ENCODE assay signal across 8 mouse cellular contexts in genomic region chr11:50624720-50625119, GRCm38 (mm10). TPM values are rescaled to one million over a fixed set of nuclear protein-coding genes. Genes with fewer than 3 reads are reported as not detected.
DNase-seq lines count a peak whose midpoint lies in the region; ATAC-seq and TF ChIP-seq lines count a peak whose summit lies in the region.
"Had no signal": no experiment of that assay in that cellular context is flagged by ENCODE, and none has a peak within 500 bp of the region (broad histone marks: within the 10 kb centered on the region; RNA-seq: fewer than 3 reads in every experiment).

No protein-coding gene starts in this region.

- TF ChIP-seq CTCF in E14TG2a.4 (conservative IDR thresholded peaks at IDR 0.05; ENCODE audit: low read length) = no peak

- H3K27ac ChIP-seq in hindbrain, embryonic 15.5 days (replicated peaks) = 0 out of 2 replicates have a peak overlapping the region, but pooled peaks have one; percentile 24
- no peak overlapping the region for H3K27ac ChIP-seq in hindbrain, embryonic 11.5 days (ENCODE audit: low read depth, low read length)

- H3K9me3 ChIP-seq in hindbrain, embryonic 15.5 days = no peaks in the 10 kb centered on the region
- H3K9me3 ChIP-seq in hindbrain, embryonic 11.5 days (ENCODE audit: control insufficient read depth, low read length) = no peaks in the 10 kb centered on the region
- H3K9me3 ChIP-seq in E14TG2a.4 (ENCODE audit: low read length) = peaks cover 6% of the 10 kb centered on the region; the same call in 1 of the 2 replicates

- H3K4me1 ChIP-seq in hindbrain, embryonic 15.5 days (replicated peaks) = peaks cover 29% of the 10 kb centered on the region
- H3K4me1 ChIP-seq in hindbrain, embryonic 11.5 days (replicated peaks; ENCODE audit: control insufficient read depth, insufficient read depth, low read length) = no peaks in the 10 kb centered on the region
- peaks cover 21% of the 10 kb centered on the region for H3K4me1 ChIP-seq in E14TG2a.4 (replicated peaks; ENCODE audit: low read depth, low read length)

- H3K9ac ChIP-seq in hindbrain, embryonic 15.5 days = no peak overlapping the region
- no peak overlapping the region for H3K9ac ChIP-seq in hindbrain, embryonic 11.5 days (ENCODE audit: low read depth, low read length)

- no peak for DNase-seq in hindbrain, embryonic 11.5 days (ENCODE audit: low spot score)
- DNase-seq in adrenal gland, postnatal 25 days = peak; percentile 16
- DNase-seq in heart, postnatal 4 days = peak; percentile 46
- no peak for DNase-seq in layer of hippocampus, postnatal 14 days (ENCODE audit: low spot score in 2 of 2)
- DNase-seq in left cerebral cortex, adult 11 months (ENCODE audit: low spot score) = no peak

- 42% methylated on average over 5 of the region's 5 CpGs for WGBS in hindbrain, embryonic 15.5 days
- 75% methylated on average over 5 of the region's 5 CpGs for WGBS in hindbrain, embryonic 11.5 days

- ATAC-seq in hindbrain, embryonic 15.5 days (ENCODE audit: low FRiP score, low read depth) = peak; percentile 52; the same call in 1 of the 2 replicates
- no peak for ATAC-seq in hindbrain, embryonic 11.5 days (ENCODE audit: low FRiP score)

- H3K27me3 ChIP-seq in hindbrain, embryonic 15.5 days = no peaks in the 10 kb centered on the region
- no peaks in the 10 kb centered on the region for H3K27me3 ChIP-seq in hindbrain, embryonic 11.5 days (ENCODE audit: control insufficient read depth, insufficient read depth, low read length)
- H3K27me3 ChIP-seq in E14TG2a.4 (ENCODE audit: insufficient read depth, low read length) = peaks cover 34% of the 10 kb centered on the region

- no peak overlapping the region for H3K4me3 ChIP-seq in hindbrain, embryonic 15.5 days
- H3K4me3 ChIP-seq in hindbrain, embryonic 11.5 days (ENCODE audit: low read depth, low read length) = no peak overlapping the region
- peak overlapping the region; percentile 57 for H3K4me3 ChIP-seq in E14TG2a.4 (replicated peaks; ENCODE audit: low read length)

- H3K4me2 ChIP-seq in hindbrain, embryonic 15.5 days = no peak overlapping the region
- no peak overlapping the region for H3K4me2 ChIP-seq in hindbrain, embryonic 11.5 days (replicated peaks; ENCODE audit: low read depth, low read length)

- no peaks in the 10 kb centered on the region for H3K36me3 ChIP-seq in hindbrain, embryonic 15.5 days
- no peaks in the 10 kb centered on the region for H3K36me3 ChIP-seq in hindbrain, embryonic 11.5 days (ENCODE audit: control insufficient read depth, insufficient read depth, low read length)
- H3K36me3 ChIP-seq in E14TG2a.4 (ENCODE audit: insufficient read depth, low read length) = no peaks in the 10 kb centered on the region
- H3K36me3 ChIP-seq: G1E had no signal

RNA-seq across cellular contexts. Expression of gene Adamts2, which starts 22.8 kb away (rescaled TPM):
- 5.5 and 5.9 TPM in 2 replicates for polyA plus RNA-seq in hindbrain, embryonic 15.5 days (2015; fragmentation: Nextera tagmentation; extraction: Ambion mirVana)
- polyA plus RNA-seq in hindbrain, embryonic 11.5 days (2014; fragmentation: Nextera tagmentation; extraction: Ambion mirVana) = 1.8 and 2.4 TPM in 2 replicates
- 5.0 and 6.6 TPM in 2 replicates for total RNA-seq in adrenal gland, postnatal 25 days (2021)
- 10 to 100 TPM; 28.5 to 32.0 TPM for total RNA-seq in heart, postnatal 4 days (2021)
- 1 to 10 TPM; 6.3 to 8.3 TPM for total RNA-seq in layer of hippocampus, postnatal 14 days (2021)
- polyA plus RNA-seq: G1E had no signal

Comparison
In these comparisons a context has a peak if more than half of its experiments do, and no peak if none do; other contexts are left out.
1. DNase-seq: peak in adrenal gland, postnatal 25 days (single experiment) and heart, postnatal 4 days (single experiment); none in hindbrain, embryonic 11.5 days (single experiment), layer of hippocampus, postnatal 14 days (0 of 2) and left cerebral cortex, adult 11 months (single experiment).